Mouse (Mus musculus): ENCODE measurements around the gene Ap1g1. TPM values are rescaled to one million over a fixed set of nuclear protein-coding genes. Genes with fewer than 3 reads are reported as not detected.

Ap1g1 gene
- total and polyA plus RNA-seq, 2 experiments = 28.2 to 54.8 TPM

DNA sequence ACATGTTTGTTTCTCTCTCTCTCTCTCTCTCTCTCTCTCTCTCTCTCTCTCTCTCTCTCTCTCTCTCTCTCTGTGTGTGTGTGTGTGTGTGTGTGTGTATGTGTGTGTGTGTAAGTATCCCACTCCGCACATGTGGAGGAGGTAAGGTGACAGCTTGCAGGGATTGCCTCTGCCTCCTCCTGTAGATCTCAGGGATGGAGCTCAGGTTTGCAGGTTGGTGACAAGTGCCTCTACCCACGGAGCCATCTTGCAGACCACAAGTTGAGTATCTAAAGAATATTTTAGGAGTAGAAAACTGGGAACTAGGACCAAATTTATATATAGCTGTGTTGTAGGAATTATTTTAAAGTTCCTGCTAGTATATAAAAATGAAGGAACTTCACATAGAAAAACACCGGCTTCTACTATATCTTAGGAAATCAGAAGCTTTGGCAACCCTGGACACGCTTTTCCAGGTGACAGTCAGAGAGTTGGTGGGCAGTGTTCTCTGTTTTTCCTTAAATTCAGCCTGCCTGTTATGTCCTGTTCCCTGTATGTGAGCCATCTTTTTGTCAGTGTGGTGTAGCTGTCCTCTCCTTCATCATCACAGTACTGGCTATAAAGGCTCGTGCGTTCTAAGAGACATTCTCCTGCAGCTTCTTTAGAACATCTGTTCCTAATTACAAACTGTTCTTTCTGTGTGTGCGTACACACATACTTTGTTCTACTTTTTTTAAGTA is 29.2 kb downstream of the Ap1g1 start:
- TF ChIP-seq CTCF (IDR thresholded peaks at IDR 0.05; ENCODE audit: low read depth, low read length) (no peak), POLR2A (IDR thresholded peaks at IDR 0.05; ENCODE audit: extremely low read depth, insufficient read depth, low read length) (no peak)
- Histone ChIP-seq H3K27ac (replicated peaks; ENCODE audit: insufficient read depth, low read depth, low read length) (no peak overlapping the region), H3K4me3 (ENCODE audit: insufficient read depth, low read depth, low read length) (no peak overlapping the region), H3K36me3 (ENCODE audit: control insufficient read depth, insufficient read depth, low read length) (no peaks in the 10 kb centered on the region), H3K9ac (ENCODE audit: low read depth, low read length) (no peak overlapping the region), H3K79me2 (ENCODE audit: control insufficient read depth, insufficient read depth, low read length) (peaks cover 27% of the 10 kb centered on the region), H3K27me3 (ENCODE audit: control insufficient read depth, insufficient read depth, low read length) (no peaks in the 10 kb centered on the region), H3K4me1 (ENCODE audit: control insufficient read depth, insufficient read depth, low read length) (peaks cover 29% of the 10 kb centered on the region)
- WGBS = 86% methylated on average over 7 of the region's 7 CpGs
- DNase-seq (ENCODE audit: extremely low read depth, low read depth, low spot score) = no peak

DNA sequence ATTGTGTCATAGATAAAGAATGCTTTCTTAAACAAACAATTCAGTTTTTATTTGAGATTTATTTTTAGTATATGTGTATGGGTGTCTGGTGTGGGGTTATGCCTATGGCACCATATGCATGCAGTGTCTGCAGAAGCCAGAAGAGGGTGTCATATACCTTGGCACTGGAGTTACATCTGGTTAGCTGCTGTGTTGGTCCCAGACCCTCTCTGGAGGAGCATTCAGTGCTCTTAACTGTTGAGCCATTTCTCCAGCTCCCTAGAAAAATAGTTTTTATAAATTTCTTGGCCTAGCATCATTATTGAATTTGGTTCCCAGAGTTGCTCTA is 29.7 kb downstream of the Ap1g1 start:
- H3K27ac ChIP-seq (replicated peaks; ENCODE audit: insufficient read depth, low read depth, low read length) = no peak overlapping the region

DNA sequence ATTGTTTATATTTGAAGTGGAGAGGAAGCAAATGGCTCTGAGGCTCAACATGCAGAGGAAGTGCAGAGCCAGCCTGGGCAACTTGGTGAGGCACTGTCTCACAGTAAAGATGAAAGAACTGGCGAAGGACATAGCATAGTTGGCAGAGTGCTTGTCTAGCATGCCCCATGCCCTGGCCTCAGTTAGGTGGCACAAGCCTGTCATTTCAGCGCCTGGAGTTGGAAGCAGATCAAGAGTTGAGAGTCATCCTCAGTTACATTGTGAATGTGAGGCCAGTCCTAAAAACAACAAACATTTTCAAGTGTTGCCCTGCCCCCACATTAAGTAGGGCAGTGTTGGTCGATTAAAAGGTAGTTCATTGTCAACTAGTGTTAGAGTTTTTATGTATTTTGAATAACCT is 32.1 kb downstream of the Ap1g1 start:
- H3K27me3 ChIP-seq (ENCODE audit: control insufficient read depth, insufficient read depth, low read length) = no peaks in the 10 kb centered on the region
- H3K27ac ChIP-seq (replicated peaks; ENCODE audit: insufficient read depth, low read depth, low read length) = peak overlapping the region; percentile 6; the same call in 1 of the 2 replicates
- H3K4me3 ChIP-seq (ENCODE audit: insufficient read depth, low read depth, low read length) = no peak overlapping the region
- peaks cover 24% of the 10 kb centered on the region for H3K79me2 ChIP-seq (ENCODE audit: control insufficient read depth, insufficient read depth, low read length)
- H3K4me1 ChIP-seq (ENCODE audit: control insufficient read depth, insufficient read depth, low read length) = peaks cover 31% of the 10 kb centered on the region
- DNase-seq (ENCODE audit: extremely low read depth, low read depth, low spot score) = peak; percentile 98
- WGBS = 23% methylated on average over 3 of the region's 3 CpGs
- no peak for TF ChIP-seq POLR2A (IDR thresholded peaks at IDR 0.05; ENCODE audit: extremely low read depth, insufficient read depth, low read length)
- no peak for TF ChIP-seq CTCF (IDR thresholded peaks at IDR 0.05; ENCODE audit: low read depth, low read length)
- no peak overlapping the region for H3K9ac ChIP-seq (ENCODE audit: low read depth, low read length)
- no peaks in the 10 kb centered on the region for H3K36me3 ChIP-seq (ENCODE audit: control insufficient read depth, insufficient read depth, low read length)

More for the DNA sequence above, 29.7 kb downstream of the Ap1g1 start:
- Histone ChIP-seq H3K4me1 (ENCODE audit: control insufficient read depth, insufficient read depth, low read length) (peaks cover 27% of the 10 kb centered on the region), H3K9ac (ENCODE audit: low read depth, low read length) (no peak overlapping the region), H3K4me3 (ENCODE audit: insufficient read depth, low read depth, low read length) (no peak overlapping the region), H3K36me3 (ENCODE audit: control insufficient read depth, insufficient read depth, low read length) (no peaks in the 10 kb centered on the region), H3K79me2 (ENCODE audit: control insufficient read depth, insufficient read depth, low read length) (peaks cover 27% of the 10 kb centered on the region), H3K27me3 (ENCODE audit: control insufficient read depth, insufficient read depth, low read length) (no peaks in the 10 kb centered on the region)
- no peak for DNase-seq (ENCODE audit: extremely low read depth, low read depth, low spot score)
- TF ChIP-seq CTCF (IDR thresholded peaks at IDR 0.05; ENCODE audit: low read depth, low read length) (peak; percentile 8; the same call in 1 of the 2 replicates), POLR2A (IDR thresholded peaks at IDR 0.05; ENCODE audit: extremely low read depth, insufficient read depth, low read length) (no peak)

DNA sequence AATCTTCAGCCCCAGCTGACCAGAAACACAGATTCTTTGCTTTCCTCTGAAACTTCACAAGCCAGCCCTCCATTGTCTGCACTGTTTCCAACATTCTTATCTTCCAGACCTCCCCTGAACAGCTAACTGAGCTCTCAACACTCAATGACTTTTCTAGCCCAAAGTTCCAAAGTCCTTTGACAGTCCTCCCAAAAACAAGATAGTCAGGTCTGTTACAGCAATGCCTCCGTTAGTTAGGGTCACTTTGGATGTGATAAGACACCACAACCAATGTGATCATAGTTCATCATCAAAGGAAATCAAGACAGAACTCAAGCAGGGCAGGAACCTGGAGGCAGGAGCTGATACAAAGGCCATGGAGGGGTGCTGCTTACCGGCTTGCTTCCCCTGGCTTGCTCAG is 36.9 kb downstream of the Ap1g1 start:
- peak overlapping the region; percentile 75 for H3K27ac ChIP-seq (replicated peaks; ENCODE audit: insufficient read depth, low read depth, low read length)
- peaks cover 35% of the 10 kb centered on the region; the same call in 1 of the 2 replicates for H3K79me2 ChIP-seq (ENCODE audit: control insufficient read depth, insufficient read depth, low read length)
- 17% methylated on average over 2 of the region's 2 CpGs for WGBS
- H3K9ac ChIP-seq (ENCODE audit: low read depth, low read length) = no peak overlapping the region
- no peak overlapping the region for H3K4me3 ChIP-seq (ENCODE audit: insufficient read depth, low read depth, low read length)
- H3K27me3 ChIP-seq (ENCODE audit: control insufficient read depth, insufficient read depth, low read length) = no peaks in the 10 kb centered on the region
- H3K4me1 ChIP-seq (ENCODE audit: control insufficient read depth, insufficient read depth, low read length) = peaks cover 29% of the 10 kb centered on the region
- peak; percentile 96 for DNase-seq (ENCODE audit: extremely low read depth, low read depth, low spot score)
- TF ChIP-seq POLR2A (IDR thresholded peaks at IDR 0.05; ENCODE audit: extremely low read depth, insufficient read depth, low read length) (no peak), CTCF (IDR thresholded peaks at IDR 0.05; ENCODE audit: low read depth, low read length) (no peak)
- H3K36me3 ChIP-seq (ENCODE audit: control insufficient read depth, insufficient read depth, low read length) = peaks cover 1% of the 10 kb centered on the region; the same call in 1 of the 2 replicates

DNA sequence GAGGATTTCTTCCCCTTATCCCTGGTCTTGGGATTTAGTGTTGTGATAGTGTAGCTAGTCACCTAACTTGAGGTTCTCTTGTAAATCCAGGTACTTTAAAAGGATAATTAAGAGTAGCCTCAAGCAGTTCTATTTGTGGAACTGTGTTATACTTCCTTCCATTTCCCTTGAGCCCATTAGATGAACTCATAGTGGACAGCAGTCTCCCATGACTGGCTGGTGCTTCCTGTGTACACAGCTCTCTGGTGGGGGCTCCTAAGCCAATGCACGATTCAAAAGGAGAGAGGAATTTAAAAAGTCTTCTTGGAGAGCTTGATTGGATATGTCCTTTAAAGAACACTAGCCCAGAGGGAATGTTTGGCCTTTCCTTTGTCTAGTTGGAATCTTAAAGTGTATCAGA is 39.6 kb downstream of the Ap1g1 start:
- H3K27me3 ChIP-seq (ENCODE audit: control insufficient read depth, insufficient read depth, low read length) = no peaks in the 10 kb centered on the region
- no peak for DNase-seq (ENCODE audit: extremely low read depth, low read depth, low spot score)
- H3K27ac ChIP-seq (replicated peaks; ENCODE audit: insufficient read depth, low read depth, low read length) = no peak overlapping the region; the same call in 1 of the 2 replicates
- 30% methylated on average over 1 of the region's 1 CpGs for WGBS
- H3K4me3 ChIP-seq (ENCODE audit: insufficient read depth, low read depth, low read length) = no peak overlapping the region
- H3K4me1 ChIP-seq (ENCODE audit: control insufficient read depth, insufficient read depth, low read length) = peaks cover 16% of the 10 kb centered on the region
- H3K9ac ChIP-seq (ENCODE audit: low read depth, low read length) = no peak overlapping the region
- peaks cover 27% of the 10 kb centered on the region; the same call in 1 of the 2 replicates for H3K79me2 ChIP-seq (ENCODE audit: control insufficient read depth, insufficient read depth, low read length)
- H3K36me3 ChIP-seq (ENCODE audit: control insufficient read depth, insufficient read depth, low read length) = peaks cover 1% of the 10 kb centered on the region; the same call in 1 of the 2 replicates
- TF ChIP-seq CTCF (IDR thresholded peaks at IDR 0.05; ENCODE audit: low read depth, low read length) (no peak), POLR2A (IDR thresholded peaks at IDR 0.05; ENCODE audit: extremely low read depth, insufficient read depth, low read length) (no peak)

- H3K4me1 ChIP-seq (ENCODE audit: control insufficient read depth, insufficient read depth, low read length) = peaks cover 15% of the 10 kb centered on the region
- peak; percentile 82 for DNase-seq (ENCODE audit: extremely low read depth, low read depth, low spot score)
- peaks cover 19% of the 10 kb centered on the region; the same call in 1 of the 2 replicates for H3K79me2 ChIP-seq (ENCODE audit: control insufficient read depth, insufficient read depth, low read length)
- no peak for TF ChIP-seq POLR2A (IDR thresholded peaks at IDR 0.05; ENCODE audit: extremely low read depth, insufficient read depth, low read length)
- no peak for TF ChIP-seq CTCF (IDR thresholded peaks at IDR 0.05; ENCODE audit: low read depth, low read length)
- no peaks in the 10 kb centered on the region for H3K27me3 ChIP-seq (ENCODE audit: control insufficient read depth, insufficient read depth, low read length)
- H3K9ac ChIP-seq (ENCODE audit: low read depth, low read length) = no peak overlapping the region
- 24% methylated on average over 2 of the region's 2 CpGs for WGBS
- peak overlapping the region; percentile 73 for H3K27ac ChIP-seq (replicated peaks; ENCODE audit: insufficient read depth, low read depth, low read length)
- peaks cover 15% of the 10 kb centered on the region for H3K36me3 ChIP-seq (ENCODE audit: control insufficient read depth, insufficient read depth, low read length)
- H3K4me3 ChIP-seq (ENCODE audit: insufficient read depth, low read depth, low read length) = no peak overlapping the region
These were observed 45.2 kb downstream of the Ap1g1 start for GRCm38 (mm10) chr8:109823561-109823960.

All from liver, adult 2 months (tissue).